Mouse (Mus musculus) telencephalon, adult 2 months (tissue): ENCODE results near the gene C1qtnf9.

Source experiments
- DNase-seq: peaks from one replicate; pipeline ENCODE4 v3.0.0-alpha.2; 2011; ENCODE audit warnings: low read depth, low spot score

C1qtnf9 gene

DNA sequence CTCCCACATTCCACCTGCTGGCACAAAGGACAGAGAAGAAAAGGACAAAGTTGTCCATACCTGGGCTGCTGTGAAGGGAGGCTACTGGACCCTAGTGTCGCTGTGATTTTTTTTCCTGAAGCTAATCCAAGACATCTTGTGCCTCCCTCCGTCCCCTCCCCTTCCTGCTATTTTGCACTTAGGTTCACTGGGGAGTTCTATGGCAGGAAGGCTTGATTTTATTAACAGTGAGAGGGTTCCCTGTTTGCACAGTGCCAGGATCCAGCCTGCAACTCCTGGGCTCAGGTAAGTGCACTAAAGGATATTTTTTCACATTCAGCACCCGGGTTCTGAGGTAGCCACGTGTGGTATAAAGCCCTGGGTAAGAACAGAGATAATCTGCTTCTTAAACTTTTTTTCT is at the start of gene C1qtnf9:
C1qtnf9 (plus strand) TSS at position 251 of the 400 bp plus-strand sequence.
- DNase-seq, result no peak

DNA sequence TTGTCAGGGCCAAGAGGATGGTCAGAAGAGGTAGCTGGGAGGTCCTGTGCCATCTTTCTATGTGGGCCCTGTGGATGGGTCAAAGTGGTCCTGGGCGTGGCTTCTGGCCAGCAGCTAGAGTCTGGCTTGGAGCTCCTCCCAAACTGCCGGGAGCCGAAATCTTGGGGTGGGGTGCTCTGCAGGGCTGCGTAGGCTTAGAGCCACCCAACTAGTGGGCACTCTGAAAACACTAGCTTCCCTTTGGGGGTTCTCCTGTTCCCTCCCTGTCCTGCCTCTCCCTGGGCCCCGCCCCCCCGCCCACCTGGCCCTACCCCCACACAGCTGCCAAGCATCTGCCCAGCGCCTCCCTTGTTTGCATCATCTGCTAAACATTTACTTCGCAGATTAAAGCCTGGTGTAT is 46.6 kb upstream of the C1qtnf9 start:
- no peak for DNase-seq

GRCm38 (mm10) chr14:60721938-60722337 is 46.0 kb upstream of the C1qtnf9 start:
- DNase-seq, result no peak

GRCm38 (mm10) chr14:60726091-60726490 is 41.8 kb upstream of the C1qtnf9 start:
- no peak for DNase-seq

DNA sequence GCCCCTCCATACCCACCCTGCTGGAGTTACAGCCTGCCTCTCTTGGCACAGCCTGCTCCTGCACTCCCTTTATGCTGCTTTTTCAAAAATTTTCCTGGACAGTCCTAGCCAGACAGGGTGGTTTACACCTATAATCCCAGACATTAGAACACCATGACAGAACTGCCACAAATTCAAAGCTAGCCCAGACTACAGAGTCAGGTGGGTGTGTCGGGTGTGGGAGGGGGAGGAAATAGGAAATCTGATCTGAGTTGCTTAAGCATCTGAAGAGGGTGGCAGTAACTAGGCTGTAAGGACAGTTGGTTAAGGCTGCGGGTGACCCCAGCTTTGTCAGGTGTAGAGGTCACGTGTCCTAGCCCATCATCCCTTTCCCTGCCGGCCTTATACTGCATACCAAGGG is 40.8 kb upstream of the C1qtnf9 start:
- no peak for DNase-seq

- no peak for DNase-seq
These were observed 35.9 kb upstream of the C1qtnf9 start for GRCm38 (mm10) chr14:60732081-60732480.

DNA sequence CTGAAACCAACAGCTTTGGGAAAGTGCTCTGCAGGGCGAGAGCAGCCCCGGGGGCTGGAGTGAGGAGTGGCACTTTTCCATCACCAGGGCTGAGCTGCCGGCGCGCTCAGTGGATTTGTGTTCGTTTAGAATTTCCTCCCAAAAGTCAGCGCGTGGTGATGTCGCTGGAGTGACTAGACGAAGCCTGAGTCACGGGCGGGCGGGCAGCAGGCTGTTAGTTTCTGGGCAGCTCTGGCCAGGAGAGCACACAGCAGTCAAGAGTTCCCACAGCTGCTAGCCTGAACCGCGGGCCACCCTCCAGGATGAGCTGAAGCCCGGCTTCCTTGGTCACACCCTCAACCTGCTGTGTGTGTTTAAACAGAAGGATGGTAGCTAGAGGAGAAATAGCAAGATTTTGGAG is 35.1 kb upstream of the C1qtnf9 start:
- DNase-seq, result no peak

DNA sequence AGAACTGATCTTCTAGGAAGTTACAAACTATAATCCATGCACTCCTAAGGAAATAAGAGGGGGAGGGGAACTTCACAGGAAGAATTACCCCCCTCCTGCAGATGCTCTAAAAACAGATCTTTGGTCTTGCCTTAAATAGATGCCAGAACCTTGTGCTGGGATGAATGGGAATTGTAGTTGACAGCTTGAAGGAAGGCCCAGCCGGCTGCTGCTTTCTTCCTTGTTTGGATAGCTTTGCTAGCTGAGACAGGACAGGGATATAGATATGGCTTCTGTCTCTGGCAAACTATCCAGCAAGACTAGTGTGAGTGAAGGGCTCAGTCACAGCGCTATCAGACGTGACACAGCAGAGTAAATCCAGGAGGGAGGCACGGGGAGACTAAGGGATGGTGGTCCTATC is 34.2 kb upstream of the C1qtnf9 start:
- no peak for DNase-seq

DNA sequence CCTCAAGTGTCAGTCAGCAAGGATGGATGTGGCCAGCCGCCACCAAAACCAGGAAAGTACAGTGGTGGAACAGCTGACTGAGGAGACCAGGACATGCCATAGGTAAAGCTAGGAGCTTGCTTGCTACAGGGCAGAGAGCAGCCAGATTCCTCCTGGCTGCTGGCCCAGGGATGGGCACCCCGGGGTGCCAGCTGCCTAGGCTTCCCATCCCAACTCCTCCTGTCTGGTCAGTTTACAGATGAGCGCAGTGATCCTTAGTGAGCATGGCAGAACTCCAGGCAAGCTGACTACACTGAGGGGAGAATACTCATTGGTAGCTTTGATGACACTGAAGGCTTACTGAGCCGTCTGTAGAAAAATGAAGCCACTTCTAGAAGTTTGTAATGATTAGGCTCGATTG is 32.7 kb upstream of the C1qtnf9 start:
- DNase-seq, result no peak

GRCm38 (mm10) chr14:60735848-60736547 is 31.9 kb upstream of the C1qtnf9 start:
- no peak for DNase-seq

- no peak for DNase-seq
These were observed 31.2 kb upstream of the C1qtnf9 start for GRCm38 (mm10) chr14:60736591-60737192.

GRCm38 (mm10) chr14:60737202-60737611 is 30.7 kb upstream of the C1qtnf9 start:
- DNase-seq, result no peak

GRCm38 (mm10) chr14:60738434-60738938 is 29.4 kb upstream of the C1qtnf9 start:
- no peak for DNase-seq

DNA sequence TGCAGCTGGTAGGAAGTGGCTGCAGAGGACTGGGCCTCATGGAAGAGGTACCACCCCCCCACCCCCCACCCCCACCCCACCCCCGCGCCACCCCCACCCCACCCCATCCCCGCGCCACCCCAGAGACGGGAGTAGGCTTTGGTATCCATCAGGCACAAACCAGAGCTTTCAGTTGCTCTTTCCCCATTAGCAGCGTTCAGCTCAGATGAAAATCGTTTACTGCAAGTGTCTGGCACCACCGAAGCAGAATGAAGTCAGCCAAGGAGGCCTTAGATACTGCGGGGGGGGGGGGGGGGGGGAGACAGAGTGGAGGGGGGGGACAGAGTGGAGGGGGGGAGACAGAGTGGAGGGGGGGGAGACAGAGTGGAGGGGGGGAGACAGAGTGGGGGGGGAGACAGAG is 28.8 kb upstream of the C1qtnf9 start:
- DNase-seq, result no peak

DNA sequence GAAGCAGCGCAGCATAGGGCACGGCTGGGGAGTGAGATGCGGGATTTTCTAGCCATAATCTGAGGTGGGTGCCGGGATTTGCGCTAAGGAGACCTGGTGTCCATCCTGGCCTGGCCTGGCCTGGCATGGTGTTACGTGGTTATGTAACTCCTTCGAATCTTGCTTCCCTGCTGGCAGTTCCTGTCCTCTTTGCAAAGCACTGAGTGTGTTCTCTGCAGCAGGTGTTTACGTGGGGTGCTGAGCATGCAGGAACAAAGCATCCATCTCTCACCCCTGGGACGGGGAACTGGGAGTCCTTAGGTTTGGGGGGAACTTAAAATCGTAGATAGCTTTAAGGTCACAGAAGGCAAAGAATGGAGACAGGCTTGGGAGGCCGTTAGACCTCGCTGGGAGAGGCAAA is 28.3 kb upstream of the C1qtnf9 start:
- DNase-seq, result no peak

DNA sequence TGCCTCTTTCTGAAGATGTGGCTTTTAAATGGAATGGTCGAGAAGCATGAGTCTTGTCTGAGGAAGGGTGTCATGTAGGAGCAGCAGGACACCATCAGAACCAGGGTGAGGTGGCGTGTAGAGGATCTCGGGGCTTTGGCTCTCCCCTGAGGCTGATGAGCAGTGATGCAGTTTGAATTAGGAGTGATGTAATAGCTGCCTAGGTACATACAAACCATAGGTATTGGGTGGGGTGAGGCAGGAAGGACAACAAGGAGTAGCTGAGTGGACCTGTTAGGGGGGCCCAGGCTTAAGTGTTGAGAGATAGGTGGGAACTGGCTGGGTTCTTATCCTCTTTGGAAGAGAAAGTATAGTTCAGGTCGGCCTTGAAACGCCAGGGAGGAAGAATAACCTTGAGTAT is 27.4 kb upstream of the C1qtnf9 start:
- no peak for DNase-seq

DNA sequence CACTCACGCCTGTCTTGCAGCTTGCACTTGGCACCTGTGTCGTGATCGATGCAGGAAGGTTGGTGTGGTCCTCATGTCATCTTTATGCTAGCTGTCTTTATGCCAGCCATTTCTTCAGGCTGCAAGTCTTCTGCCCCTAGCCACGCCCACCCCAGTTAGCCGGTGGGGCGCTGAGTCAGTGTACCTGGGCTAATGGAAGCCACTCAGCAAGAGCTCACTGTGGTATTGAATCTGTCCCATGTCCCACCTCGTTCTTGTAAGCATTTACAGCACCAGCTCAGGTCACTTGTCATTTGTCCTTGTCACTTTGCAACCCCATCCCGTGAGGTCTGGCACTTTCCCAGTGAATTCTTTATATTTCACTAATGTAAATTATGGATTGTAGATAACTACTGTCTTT is 26.9 kb upstream of the C1qtnf9 start:
- DNase-seq, result no peak

DNA sequence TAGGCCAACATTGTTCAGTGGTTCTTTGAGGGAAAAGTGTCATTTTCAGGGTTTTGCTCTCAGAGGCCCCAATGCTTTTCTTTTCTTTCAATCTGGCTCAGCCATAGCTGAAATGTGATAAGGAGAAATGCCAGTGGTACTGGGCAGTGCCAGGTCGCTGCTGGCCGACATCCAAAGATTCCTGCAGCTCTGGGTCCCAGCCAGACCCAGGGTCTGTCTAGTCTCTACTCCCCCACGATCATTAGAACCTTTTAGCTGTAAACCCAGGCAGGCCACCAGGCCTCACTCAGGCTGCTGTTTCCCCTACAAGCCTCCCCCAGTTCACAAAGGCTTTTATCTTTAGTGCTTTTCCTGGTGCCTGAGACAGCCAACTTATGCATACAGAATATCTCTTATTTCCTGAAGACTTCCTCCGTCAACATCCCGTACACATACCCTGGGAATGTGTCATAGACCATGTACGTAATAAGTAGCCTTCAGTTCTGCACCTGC is 26.4 kb upstream of the C1qtnf9 start:
- DNase-seq, result no peak

DNA sequence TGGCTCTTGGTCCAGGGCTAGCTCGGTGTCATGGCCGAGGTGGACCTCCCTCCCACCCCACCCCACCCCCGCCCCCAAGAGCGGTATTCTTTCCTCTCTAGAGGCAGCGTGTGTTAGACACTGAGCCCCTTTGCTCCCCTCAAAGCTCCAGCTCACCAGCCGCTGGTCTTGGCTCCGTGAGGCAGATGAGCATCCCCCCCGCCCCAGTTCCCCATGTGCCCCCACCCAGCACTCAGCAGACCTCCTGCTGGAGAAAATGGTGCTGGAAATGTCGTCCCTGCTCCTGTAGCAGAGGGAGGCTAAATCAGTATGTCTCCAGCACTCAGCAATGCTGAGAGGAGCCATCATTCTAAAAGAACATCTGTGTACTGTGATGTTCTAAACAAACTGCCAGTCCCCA is 24.3 kb upstream of the C1qtnf9 start:
- no peak for DNase-seq

DNA sequence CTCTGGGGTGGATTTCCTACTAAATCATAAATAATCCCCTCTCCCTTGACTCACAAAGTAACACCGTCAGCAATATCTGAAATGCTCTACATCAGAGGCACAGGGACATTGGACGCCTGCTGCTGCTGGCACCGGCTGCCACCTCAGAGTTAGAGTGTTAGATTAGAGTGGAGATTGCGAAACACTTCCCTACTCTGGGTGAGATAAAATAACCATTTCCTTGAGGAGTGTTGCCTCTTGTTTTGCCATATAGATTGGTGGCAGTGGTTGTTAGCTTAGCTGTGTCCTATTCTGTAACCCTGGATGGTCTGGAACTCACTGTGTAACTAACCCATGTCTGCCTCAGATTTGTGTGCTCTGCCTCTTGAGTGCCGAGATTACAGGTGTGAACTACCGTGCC is 22.7 kb upstream of the C1qtnf9 start:
- DNase-seq, result no peak

DNA sequence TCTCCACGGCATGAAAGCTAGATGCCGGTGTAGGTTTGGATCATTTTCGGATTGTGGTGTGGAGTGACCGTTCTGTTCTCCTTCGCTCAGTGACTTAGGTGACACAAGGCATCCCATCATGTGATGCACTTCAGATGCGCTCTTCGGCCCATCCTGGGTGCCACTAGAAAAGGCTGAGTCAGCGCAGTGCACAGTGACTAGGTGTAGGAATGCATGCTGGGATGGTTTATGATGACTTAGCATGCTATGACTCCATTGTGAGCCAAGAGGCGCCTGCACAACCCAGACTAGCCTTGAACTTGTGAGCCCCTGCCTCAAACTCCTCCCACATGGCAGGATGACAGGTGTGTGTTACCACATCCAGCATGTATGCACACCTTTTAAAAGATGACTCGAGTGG is 21.8 kb upstream of the C1qtnf9 start:
- DNase-seq, result no peak

DNA sequence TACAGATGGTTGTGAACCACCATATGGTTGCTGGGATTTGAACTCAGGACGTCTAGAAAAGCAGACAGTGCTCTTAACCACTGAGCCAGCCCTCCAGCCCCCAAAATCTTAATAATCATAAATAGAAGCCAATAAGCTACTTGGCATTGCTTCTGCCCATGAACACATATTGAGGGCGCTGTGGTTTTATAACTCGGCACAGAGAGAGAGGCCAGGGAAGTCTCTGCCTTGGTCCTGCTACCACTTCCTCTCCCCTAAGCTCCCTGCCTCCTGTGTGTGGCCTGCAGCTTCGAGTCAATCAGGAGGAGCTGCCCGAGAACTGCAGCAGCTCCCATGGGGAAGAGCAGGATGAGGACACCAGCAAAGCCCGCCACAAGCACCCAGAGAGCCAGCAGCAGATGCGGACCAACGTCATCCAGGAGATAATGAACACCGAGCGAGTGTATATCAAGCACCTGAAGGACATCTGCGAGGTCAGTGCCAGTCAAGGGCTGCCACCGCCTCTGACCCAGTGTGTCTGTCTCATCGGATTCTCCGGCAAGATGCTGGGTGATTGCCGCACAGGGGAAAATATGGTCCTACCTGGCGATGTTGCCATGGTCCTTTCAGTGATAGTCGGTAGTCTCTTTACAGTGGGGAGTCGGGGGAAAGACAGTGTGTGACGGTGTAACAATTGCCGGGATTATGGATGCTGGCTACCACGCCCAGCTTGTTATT is 20.6 kb upstream of the C1qtnf9 start:
- DNase-seq, result no peak

DNA sequence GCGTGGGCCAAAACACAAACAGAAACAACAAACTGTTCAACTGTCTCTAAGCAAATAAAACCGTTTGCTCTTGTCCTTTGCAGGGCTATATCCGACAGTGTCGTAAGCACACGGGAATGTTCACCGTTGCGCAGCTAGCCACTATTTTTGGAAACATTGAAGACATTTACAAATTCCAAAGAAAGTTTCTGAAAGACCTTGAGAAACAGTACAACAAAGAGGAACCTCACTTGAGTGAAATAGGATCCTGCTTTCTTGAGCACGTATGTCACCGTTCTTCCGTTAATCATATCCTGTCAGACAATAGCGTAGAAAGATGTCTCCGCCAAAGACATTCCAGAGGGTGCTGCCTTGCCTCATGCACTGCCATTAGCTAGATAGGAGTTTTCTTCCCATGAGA is 18.1 kb upstream of the C1qtnf9 start:
- no peak for DNase-seq
